Mouse (Mus musculus) left cerebral cortex, postnatal 14 days (tissue): ENCODE data around the gene Mrpl20. TPM values are rescaled to one million over a fixed set of nuclear protein-coding genes. Genes with fewer than 3 reads are reported as not detected.

Source experiments
- DNase-seq, 2 experiments: peaks; one replicate each; pipeline ENCODE4 v3.0.0; 2021 to 2022; ENCODE audit warnings: low spot score in 2 of 2, mixed read lengths in 1 of 2
- intact Hi-C: fragments of 180-260 bp; cut with DNase I; formaldehyde crosslinking; loops from one replicate; pipeline ENCODE4 v1.15.1; 2025
- long read RNA-seq, 2 experiments: library from polyadenylated mRNA; stranded (forward); transcript quantifications; one replicate each; pipeline ENCODE4 v2.0.0; 2021
- total RNA-seq, 2 experiments: library from RNA; stranded (reverse); gene quantifications; 2 replicates each; pipeline ENCODE4 v1.2.3; 2021

Gene Mrpl20
- 100 to 1,000 TPM; 104 to 112 TPM for total RNA-seq
- long read RNA-seq, experiment 1, transcript Mrpl20-201 (4 exons, 764 nt) = major isoform, 107 of 118 reads
- long read RNA-seq, experiment 1, partial matches to known transcripts = 1 of 118 reads
- long read RNA-seq, experiment 1, other reads (novel, unspliced or antisense) = 8 of 118 reads
- long read RNA-seq, experiment 2, transcript Mrpl20-201 (4 exons, 764 nt) = major isoform, 98 of 102 reads
- long read RNA-seq, experiment 2, partial matches to known transcripts = 0 of 102 reads
- long read RNA-seq, experiment 2, other reads (novel, unspliced or antisense) = 3 of 102 reads

- no peak for DNase-seq
- intact Hi-C loops = no loop called here
Observed at GRCm38 (mm10) chr4:155802741-155803339, at the start of gene Mrpl20. Gene Mrpl20 (plus strand): TSS chr4:155802878.

- DNase-seq = no peak
- intact Hi-C loops = no loop called here
Observed at GRCm38 (mm10) chr4:155757011-155757410, 45.7 kb upstream of the Mrpl20 start.

DNA sequence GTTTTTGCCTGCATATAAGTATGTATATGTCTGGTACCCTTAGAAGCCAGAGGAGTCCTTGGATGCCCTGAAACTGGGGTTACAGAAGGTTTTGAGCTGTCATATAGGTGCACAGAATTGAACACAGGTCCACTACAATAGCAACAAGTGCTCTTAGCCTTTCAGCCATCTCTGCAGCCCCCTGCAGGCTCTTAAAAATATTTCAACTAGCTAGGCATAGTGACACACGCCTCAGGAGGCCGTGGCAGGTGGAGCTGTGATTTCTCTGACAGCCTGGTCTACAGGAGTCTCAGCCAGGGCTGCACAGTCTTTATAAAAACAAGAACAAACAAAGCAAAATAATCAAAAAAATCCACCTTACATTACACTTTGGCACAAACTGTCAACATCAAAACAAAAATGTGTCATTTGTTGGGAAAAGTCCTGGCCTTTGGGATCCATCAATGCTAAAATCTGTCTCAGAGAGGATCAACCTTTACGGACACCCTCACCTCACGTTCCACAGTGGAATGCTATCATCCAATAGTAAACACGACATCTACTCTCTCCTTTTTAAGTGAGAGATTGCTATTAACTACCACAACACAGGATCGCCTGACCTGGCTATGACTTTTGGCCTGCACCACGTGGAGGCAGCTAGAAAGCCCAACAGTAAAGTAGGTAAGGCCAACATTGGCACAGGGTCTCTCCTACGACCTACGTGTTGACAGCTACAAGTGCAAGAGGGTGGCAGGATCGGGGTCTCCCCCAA is 42.6 kb upstream of the Mrpl20 start:
- intact Hi-C loops = no loop called here
- no peak for DNase-seq

DNA sequence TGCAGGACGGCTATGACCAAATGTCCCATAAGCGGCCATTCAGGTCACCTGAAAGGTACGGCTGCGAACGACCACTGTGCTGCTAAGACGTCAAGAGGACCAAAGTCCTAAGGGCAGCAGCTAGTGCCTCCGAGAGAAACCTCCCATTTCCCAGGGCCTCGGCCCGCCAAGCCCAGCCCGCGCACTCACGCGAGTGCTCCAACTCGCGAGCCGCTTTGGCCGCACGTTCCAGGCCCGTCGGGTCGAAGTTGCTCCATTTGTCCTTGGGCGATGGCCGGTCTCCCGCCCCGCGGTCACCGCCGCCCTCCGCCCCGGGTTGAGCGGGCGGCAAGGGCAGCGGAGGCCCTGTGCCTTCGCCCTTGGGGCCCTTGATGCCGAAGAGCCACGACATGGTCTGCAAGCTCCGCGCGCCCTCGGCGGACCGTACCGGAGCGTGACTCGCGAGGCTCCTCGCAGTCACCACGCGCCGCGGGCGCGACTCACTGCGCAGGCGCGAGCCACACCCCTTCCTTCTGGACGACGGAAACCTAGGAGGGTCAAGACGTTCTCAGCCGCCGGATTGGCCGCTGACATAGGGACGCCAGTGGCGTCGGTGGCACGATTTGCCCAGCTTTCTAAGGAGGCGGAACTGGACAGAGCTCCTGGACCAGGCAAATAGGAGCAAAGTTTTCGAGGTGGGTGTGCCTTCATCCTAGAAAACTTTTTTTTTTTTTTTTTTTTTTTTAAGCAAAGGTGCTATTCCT is 41.9 kb upstream of the Mrpl20 start, which contains the start of gene Atad3a:
TSS of gene Atad3a (minus strand) at position 481 of the 743 bp plus-strand sequence.
- DNase-seq = peak; percentile 98 to 99
- intact Hi-C loops = no loop called here

DNA sequence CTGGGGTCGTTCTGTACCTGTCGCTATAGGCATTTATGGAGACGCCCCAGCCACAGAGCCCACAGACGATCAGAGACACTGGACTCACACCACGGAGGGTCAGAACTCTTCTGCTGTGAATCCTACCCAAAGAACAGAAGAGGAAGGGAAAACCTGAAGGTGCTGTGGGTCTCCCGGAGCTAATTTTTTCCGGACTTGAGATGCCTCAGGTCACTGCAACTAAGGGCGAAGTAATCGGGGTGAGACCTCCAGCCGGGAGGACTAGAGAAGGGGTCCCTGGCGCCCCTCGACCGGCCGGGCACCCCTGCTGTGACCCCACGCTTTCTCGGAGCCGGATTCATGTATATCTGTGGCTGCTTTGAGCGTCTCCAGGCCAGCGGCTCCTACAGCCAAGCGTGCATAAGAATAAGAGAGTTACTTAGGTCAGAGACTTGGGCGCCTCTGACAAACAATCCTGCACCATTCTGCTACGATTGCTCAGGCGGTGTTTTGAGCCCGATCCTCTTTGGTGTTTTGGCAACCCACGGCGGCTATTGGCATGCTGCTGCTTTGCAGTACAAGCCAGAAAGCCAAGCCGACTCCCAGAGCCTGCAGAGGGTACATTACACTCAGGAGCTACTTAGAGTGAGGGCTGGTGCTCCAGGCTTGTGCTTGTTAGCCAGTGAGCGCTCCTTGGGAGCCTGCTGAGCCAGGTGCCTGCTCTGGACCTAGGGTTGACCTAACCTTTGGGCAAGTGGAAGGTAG is 41.1 kb upstream of the Mrpl20 start:
- DNase-seq = no peak
- intact Hi-C loops = no loop called here

DNA sequence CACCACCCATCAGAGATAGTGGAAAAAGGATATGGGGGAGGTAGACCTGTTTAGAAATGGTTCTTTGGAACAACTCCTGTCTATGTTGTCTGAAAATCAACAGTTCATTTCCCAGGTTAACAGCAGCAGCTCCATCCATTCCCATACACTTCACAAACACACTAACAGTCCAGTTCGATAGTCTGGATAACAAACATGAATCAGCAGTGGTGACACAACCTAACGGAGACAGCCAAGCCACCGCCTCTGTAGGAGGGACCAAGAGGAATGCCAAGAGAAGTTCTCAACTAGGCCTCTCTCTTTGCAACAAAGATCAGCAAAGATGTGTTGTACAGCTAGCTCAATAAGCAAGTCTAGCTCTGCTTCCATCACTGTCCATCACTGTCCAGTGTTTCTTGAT is 40.3 kb upstream of the Mrpl20 start:
- DNase-seq = no peak
- intact Hi-C loops = no loop called here

GRCm38 (mm10) chr4:155769496-155769879 is 33.2 kb upstream of the Mrpl20 start:
- intact Hi-C loops = no loop called here
- no peak for DNase-seq

- intact Hi-C loops = no loop called here
- peak; percentile 85 to 93 for DNase-seq
Observed at GRCm38 (mm10) chr4:155769880-155770512, 32.7 kb upstream of the Mrpl20 start.

DNA sequence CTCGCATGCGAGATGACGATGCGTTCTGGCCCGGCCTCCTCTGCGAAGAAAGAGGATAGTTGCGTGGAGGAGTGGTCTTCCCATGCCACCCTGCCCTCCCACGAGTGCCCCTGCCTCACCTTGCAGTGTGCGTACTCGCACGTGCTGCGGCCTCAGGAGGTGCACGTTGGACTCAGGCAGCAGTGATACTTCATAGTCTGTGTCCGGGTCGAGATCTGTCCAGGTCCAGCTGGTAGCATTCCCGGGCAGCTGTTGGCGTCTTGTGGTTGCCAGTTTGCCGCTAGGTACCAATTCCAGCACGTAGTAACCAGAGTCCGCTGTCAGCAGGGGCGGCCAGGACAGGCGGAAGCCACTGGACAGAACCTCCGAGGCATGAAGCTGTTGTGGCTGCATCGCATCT is 32.1 kb upstream of the Mrpl20 start:
- DNase-seq = no peak
- intact Hi-C loops = no loop called here

DNA sequence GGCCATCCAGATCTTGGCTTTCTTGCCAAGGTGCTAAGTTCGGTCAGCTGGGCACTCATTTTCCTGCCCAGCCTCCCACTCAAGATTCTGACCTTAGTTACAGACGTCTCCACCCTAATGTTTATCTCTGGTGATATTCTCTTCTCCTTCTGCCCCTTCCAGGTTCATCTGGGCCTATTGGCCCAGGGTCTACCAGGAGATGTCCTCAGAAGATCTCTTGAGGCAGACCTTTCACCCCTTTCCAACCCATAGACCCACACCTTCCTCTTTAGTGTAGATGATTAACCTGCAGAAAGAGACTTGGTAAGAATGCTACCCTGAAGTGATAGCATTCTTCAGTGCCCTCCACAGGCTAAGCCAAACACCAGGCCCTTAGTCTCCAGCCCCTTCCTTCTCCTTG is 31.0 kb upstream of the Mrpl20 start:
- no peak for DNase-seq
- intact Hi-C loops = no loop called here

DNA sequence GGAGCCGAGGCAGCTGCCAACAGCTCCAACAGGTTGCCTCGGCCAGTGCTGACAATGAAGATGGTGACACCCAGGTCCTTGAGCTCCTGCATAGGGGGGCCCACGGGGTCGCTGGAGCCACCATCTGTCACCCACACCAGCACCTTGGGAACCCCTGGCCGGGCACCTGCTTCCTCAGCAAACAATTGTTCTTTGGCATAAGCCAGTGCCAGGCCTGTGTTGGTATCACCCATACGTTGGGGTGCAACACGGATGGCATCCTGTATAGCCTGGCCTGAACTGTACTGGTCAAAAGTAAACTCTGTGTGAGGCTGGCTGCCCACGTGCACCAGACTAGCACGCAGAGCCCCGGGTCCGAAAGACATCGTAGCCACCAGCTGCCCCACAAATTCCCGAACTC is 29.9 kb upstream of the Mrpl20 start:
- intact Hi-C loops = no loop called here
- no peak for DNase-seq

GRCm38 (mm10) chr4:155773335-155774078 is 29.2 kb upstream of the Mrpl20 start:
- intact Hi-C loops = no loop called here
- DNase-seq = no peak

GRCm38 (mm10) chr4:155774280-155774754 is 28.4 kb upstream of the Mrpl20 start, which contains the start of gene Vwa1:
Gene Vwa1 (minus strand): TSS chr4:155774698.
- intact Hi-C loops = no loop called here
- peak; percentile 81 to 91 for DNase-seq

DNA sequence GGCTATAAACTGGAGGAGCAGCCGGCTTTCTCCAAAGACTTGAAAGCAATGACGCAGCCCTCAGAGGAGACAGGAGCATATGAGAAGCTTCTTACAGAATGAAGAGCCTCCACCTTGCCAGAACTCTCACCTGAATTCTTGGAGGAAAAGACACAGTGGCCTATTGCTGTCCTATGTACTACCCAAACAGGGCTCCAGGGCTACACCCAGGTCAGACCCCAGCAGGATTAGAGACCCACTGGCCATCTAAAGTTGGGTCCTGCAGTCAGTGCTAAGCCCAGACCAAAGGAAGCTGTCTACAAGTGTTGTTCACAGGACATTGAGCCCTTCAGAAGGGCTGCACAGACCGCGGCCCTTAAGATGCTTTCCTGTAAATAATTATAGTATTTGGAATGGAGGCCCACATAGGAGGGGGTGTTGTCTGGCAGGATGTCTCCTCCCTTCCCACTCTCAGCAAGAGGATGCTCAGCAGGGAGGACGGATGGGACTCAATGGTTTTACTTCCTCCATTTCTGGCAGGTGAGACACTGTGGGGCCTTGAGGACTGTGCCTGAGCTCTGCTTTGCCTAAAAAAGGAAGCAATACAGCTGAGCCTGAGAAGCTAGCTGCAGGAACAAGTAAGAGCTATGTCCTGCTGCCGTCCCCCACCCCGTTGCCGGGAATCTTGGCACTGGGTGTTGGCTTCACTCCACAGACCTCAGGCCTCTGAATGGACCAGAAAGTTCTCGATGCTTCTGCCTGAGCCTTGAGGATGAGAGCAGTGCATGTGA is 27.5 kb upstream of the Mrpl20 start:
- intact Hi-C loops = no loop called here
- DNase-seq = peak; percentile 58 to 73

- intact Hi-C loops = no loop called here
- no peak for DNase-seq
Observed at GRCm38 (mm10) chr4:155775855-155776254, 26.8 kb upstream of the Mrpl20 start.

DNA sequence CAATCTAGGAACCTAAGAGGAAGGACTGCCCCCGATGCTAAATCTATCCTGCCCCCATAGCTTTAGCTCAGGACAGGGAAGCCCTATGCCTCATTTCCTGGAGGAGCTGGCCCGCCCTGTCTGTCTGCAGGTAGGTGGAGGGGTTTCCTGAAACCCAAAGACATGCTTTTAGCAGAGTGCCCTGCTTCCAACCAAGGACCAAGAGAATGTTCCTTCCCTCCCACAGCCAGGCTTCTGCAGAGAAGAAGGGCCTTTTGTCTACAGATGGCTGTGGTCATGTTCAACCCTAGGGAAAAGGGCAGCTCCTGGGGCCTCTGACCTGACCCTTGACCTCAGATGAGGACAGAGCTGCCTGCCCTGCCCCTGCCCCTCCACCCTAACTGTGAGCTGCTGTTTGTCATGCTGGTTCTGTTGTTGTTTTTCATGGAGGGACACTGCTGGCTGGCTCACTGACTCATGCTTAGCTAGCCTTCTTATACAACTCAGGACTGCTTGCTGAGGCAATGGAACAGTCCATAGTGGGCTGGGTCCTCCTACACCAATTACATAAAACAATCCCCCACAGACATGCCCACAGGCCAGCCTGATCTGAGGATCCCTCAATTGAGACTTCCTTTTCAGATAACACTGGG is 25.9 kb upstream of the Mrpl20 start:
- DNase-seq = peak in 1 of 2 experiments; percentile 35
- intact Hi-C loops = no loop called here

DNA sequence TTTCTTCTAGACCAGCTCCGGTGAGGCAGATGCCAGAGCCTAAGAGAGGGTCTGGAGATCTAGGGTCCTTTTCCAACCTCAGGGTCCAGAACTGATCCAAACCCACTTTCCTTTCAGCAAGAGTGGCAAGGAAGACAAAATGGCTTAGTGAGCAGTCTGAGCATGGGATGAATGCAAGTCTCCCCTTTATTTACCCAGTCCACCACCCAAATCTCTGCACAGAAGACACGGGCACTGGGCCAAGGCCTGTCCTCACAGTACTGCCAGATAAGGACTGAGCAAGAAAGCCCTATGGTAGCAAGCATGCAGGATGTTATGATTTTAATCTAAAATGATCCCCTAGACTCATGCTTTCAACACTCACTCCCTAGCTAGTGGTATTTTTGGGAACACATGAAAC is 24.9 kb upstream of the Mrpl20 start:
- intact Hi-C loops = no loop called here
- DNase-seq = no peak
